Mouse (Mus musculus) midbrain, embryonic 11.5 days (tissue): ENCODE data around the gene Fam189a1. TPM values are rescaled to one million over a fixed set of nuclear protein-coding genes. Genes with fewer than 3 reads are reported as not detected.

Source experiments
- ATAC-seq: fragments of 200-750 bp; cut with Nextera tagmentation; 2 replicates; pipeline ENCODE4 v1.8.0; 2017; ENCODE audit warnings: moderate TSS enrichment, moderate library complexity; ENCODE audit not compliant: low FRiP score
- DNase-seq: peaks from one replicate; pipeline ENCODE4 v3.0.0; 2015; ENCODE audit warnings: low spot score; ENCODE audit errors: missing footprints
- H3K27ac ChIP-seq: fragments of 300-500 bp; sonication (generic); 2 replicates; pipeline ENCODE4 v1.5.1; 2014; ENCODE audit warnings: low read depth, low read length
- H3K27me3 ChIP-seq: fragments of 300-500 bp; sonication (generic); 2 replicates; pipeline ENCODE4 v1.6.1; 2014; ENCODE audit warnings: mild to moderate bottlenecking, low read length, moderate library complexity, mixed read lengths; ENCODE audit not compliant: control insufficient read depth, insufficient read depth
- H3K36me3 ChIP-seq: fragments of 300-500 bp; sonication (generic); 2 replicates; pipeline ENCODE4 v1.6.1; 2014; ENCODE audit warnings: mild to moderate bottlenecking, low read length, moderate library complexity, mixed read lengths; ENCODE audit not compliant: control insufficient read depth, insufficient read depth
- H3K4me1 ChIP-seq: fragments of 300-500 bp; sonication (generic); 2 replicates; pipeline ENCODE4 v1.6.1; 2014; ENCODE audit warnings: low read length; ENCODE audit not compliant: control insufficient read depth, insufficient read depth
- H3K4me2 ChIP-seq: fragments of 300-500 bp; sonication (generic); 2 replicates; pipeline ENCODE4 v1.6.1; 2014; ENCODE audit warnings: mild to moderate bottlenecking, moderate library complexity
- H3K4me3 ChIP-seq: fragments of 300-500 bp; sonication (generic); 2 replicates; pipeline ENCODE4 v1.5.1; 2014; ENCODE audit warnings: low read depth, low read length
- H3K9ac ChIP-seq: fragments of 300-500 bp; sonication (generic); 2 replicates; pipeline ENCODE4 v1.6.1; 2014; ENCODE audit warnings: low read length
- H3K9me3 ChIP-seq: fragments of 300-500 bp; sonication (generic); 2 replicates; pipeline ENCODE4 v1.6.1; 2016; ENCODE audit warnings: low read length; ENCODE audit not compliant: control insufficient read depth
- WGBS: fragments of 180-500 bp; shearing (Covaris S2); extraction: QIAGEN DNeasy Blood & Tissue Kit; methylation state at CpG from one replicate; pipeline ENCODE4 v1.1.7; 2014; 5-methylcytosine and 5-hydroxymethylcytosine counted together
- polyA plus RNA-seq: library from polyadenylated mRNA; unstranded; fragments of >200 nt; fragmentation: Nextera tagmentation; extraction: Ambion mirVana; gene quantifications from 2 replicates; pipeline ENCODE4 v1.2.1, GENCODE M21; 2014

Gene Fam189a1
- polyA plus RNA-seq, 1 experiment from 2014 or later, result 3.4 TPM

DNA sequence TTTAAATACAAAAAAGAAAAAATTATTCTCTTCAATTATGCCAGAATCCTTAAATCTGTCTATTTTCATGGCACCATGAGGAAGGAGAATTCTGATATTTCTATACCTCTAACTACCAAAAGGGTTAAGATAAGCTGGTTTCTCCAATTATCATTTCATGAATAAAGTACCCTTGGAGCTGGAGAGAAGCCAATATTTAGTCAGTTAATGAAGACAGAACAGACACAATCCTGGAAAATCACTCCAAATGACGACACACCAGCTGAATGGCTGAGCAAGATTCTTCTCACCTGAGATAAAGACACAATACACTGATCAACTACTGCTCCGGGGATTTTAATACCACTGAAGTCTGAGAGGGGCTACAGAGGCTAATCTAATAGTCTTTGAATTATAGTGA, 150.6 kb downstream of the Fam189a1 start:
- no peak overlapping the region for H3K27ac ChIP-seq
- no peak overlapping the region for H3K9ac ChIP-seq
- peaks cover 8% of the 10 kb centered on the region for H3K4me1 ChIP-seq
- no peaks in the 10 kb centered on the region for H3K9me3 ChIP-seq
- ATAC-seq (no peak), DNase-seq (no peak)
- no peak overlapping the region for H3K4me2 ChIP-seq
- H3K36me3 ChIP-seq, result no peaks in the 10 kb centered on the region
- no peak overlapping the region for H3K4me3 ChIP-seq
- WGBS, result 75% methylated on average over 2 of the region's 2 CpGs
- no peaks in the 10 kb centered on the region for H3K27me3 ChIP-seq

DNA sequence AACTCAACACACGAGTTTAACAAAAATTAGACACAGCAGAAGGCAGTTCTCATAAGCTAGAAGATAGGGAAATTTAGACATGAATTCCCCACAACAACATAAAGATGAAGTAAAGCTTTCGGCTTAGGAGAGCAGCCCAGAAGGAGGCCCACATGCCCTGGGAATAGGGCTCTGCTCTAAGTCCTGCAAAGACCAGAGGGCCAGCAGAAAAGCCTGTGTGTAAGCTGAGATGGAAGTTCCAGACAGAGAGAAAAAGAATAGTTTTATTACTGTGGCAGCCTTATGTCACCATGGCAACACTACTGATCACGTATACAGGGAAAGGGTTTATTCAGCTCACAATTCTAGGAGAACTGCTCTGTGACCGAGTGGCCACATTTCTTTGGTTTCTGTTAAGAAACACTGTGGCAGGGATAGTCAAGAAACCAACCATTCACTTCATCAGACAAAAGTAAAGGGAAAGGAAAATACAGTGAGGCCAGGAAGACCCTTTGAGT, 156.6 kb downstream of the Fam189a1 start:
- Histone ChIP-seq H3K27ac (no peak overlapping the region), H3K27me3 (no peaks in the 10 kb centered on the region), H3K4me3 (no peak overlapping the region), H3K9me3 (no peaks in the 10 kb centered on the region), H3K9ac (no peak overlapping the region), H3K4me2 (no peak overlapping the region), H3K36me3 (no peaks in the 10 kb centered on the region), H3K4me1 (no peaks in the 10 kb centered on the region; the same call in 1 of the 2 replicates)
- DNase-seq, result no peak
- no peak for ATAC-seq
- 61% methylated on average over 4 of the region's 4 CpGs for WGBS

DNA sequence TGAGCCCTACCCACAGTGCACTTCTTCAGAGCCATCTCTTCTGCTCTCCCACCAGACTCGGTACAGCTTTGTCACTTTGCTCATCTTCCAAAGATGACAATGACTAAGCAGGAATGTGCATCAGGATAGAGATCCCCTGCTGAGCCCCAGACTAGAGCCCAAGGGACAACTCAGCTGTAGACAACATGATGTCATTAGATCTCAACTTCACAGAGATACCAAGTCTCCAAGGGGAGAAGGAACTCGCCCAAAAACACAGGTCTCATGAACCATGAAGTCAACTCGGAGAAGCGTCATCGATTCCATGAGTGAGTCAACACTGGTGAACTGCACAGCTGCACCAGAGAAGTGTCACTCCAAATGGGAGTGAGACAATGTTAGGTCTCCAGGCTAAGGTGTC, 158.6 kb downstream of the Fam189a1 start:
- H3K36me3 ChIP-seq, result no peaks in the 10 kb centered on the region
- ATAC-seq (no peak), DNase-seq (no peak)
- H3K4me3 ChIP-seq, result no peak overlapping the region
- no peak overlapping the region for H3K4me2 ChIP-seq
- no peak overlapping the region for H3K9ac ChIP-seq
- no peaks in the 10 kb centered on the region for H3K27me3 ChIP-seq
- 88% methylated on average over 5 of the region's 5 CpGs for WGBS
- no peaks in the 10 kb centered on the region for H3K9me3 ChIP-seq
- no peaks in the 10 kb centered on the region; the same call in 1 of the 2 replicates for H3K4me1 ChIP-seq
- no peak overlapping the region for H3K27ac ChIP-seq

DNA sequence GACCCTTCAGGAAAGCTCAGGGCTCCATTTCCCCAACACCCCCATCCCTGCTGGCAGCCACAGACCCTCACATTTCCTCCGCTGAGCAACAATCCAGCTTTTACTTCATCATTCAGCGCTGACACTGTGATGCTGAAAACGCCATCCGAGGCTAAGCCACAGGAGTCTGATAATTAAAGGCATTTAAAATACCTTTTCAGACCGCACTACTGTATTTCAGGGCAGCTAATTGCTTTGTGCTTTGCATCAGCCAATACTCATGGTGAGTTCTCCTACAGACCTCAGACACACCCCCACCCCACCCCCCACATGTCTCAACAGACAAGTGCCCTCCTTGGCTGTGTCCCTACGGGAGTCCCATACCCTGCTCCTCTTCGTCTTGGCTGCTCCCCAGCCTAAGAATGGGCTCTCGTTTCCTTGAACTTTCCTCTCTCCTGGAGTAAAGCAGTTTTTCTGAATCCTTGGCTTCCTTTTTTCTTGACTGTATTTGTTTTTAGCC, 160.4 kb downstream of the Fam189a1 start:
- no peak overlapping the region for H3K9ac ChIP-seq
- no peak overlapping the region for H3K4me3 ChIP-seq
- H3K36me3 ChIP-seq, result no peaks in the 10 kb centered on the region
- H3K27ac ChIP-seq, result no peak overlapping the region
- ATAC-seq (no peak), DNase-seq (no peak)
- WGBS, result 62% methylated on average over 8 of the region's 8 CpGs
- H3K27me3 ChIP-seq, result no peaks in the 10 kb centered on the region
- no peaks in the 10 kb centered on the region for H3K9me3 ChIP-seq
- no peak overlapping the region for H3K4me2 ChIP-seq
- no peaks in the 10 kb centered on the region; the same call in 1 of the 2 replicates for H3K4me1 ChIP-seq

DNA sequence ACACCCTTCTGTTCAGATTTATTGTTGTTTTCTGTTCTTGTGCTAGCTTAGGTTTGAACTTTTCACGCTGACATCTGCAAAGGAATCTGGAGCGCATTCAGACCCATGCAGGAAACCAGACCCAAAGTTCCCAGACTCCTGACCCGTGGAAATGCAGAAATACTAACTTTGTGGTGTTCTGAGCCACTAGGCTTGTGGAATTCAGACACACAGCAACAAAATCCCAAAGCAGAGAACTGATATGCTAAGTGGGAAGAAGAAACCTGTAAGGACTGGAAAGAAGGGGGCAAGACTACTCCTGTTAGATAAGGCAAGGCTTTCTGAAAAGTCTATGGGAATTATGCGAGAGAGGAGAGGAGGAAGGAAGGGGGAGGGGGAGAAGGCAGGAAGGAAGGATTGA, 167.0 kb downstream of the Fam189a1 start:
- Histone ChIP-seq H3K4me3 (no peak overlapping the region), H3K27me3 (no peaks in the 10 kb centered on the region), H3K9me3 (no peaks in the 10 kb centered on the region), H3K36me3 (no peaks in the 10 kb centered on the region), H3K9ac (no peak overlapping the region), H3K4me1 (no peaks in the 10 kb centered on the region), H3K27ac (no peak overlapping the region), H3K4me2 (no peak overlapping the region)
- 83% methylated on average over 4 of the region's 4 CpGs for WGBS
- DNase-seq (no peak), ATAC-seq (no peak)

DNA sequence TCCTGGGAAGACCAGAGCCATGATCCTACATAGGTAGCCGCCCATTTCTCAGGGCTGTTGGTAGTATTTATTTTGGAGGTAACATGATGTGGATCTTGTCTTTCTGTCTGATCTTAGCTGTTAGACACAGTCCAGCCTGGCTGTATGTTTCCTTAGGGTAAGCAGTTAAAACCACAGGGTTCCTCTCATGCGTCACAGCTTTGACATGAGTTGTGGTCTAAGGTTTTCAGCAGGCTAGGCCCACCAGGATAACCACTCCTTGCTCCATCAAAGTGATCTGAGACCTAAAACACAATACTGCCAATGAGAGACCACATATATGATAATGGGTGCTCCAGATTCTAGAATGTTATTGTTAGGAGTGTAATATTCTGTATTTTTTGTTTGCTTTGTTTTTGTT, 168.4 kb downstream of the Fam189a1 start:
- H3K9me3 ChIP-seq, result no peaks in the 10 kb centered on the region
- H3K27ac ChIP-seq, result no peak overlapping the region
- 92% methylated on average over 2 of the region's 2 CpGs for WGBS
- H3K9ac ChIP-seq, result no peak overlapping the region
- no peaks in the 10 kb centered on the region for H3K27me3 ChIP-seq
- DNase-seq (no peak), ATAC-seq (no peak)
- H3K4me2 ChIP-seq, result no peak overlapping the region
- no peaks in the 10 kb centered on the region for H3K4me1 ChIP-seq
- no peaks in the 10 kb centered on the region for H3K36me3 ChIP-seq
- H3K4me3 ChIP-seq, result no peak overlapping the region

DNA sequence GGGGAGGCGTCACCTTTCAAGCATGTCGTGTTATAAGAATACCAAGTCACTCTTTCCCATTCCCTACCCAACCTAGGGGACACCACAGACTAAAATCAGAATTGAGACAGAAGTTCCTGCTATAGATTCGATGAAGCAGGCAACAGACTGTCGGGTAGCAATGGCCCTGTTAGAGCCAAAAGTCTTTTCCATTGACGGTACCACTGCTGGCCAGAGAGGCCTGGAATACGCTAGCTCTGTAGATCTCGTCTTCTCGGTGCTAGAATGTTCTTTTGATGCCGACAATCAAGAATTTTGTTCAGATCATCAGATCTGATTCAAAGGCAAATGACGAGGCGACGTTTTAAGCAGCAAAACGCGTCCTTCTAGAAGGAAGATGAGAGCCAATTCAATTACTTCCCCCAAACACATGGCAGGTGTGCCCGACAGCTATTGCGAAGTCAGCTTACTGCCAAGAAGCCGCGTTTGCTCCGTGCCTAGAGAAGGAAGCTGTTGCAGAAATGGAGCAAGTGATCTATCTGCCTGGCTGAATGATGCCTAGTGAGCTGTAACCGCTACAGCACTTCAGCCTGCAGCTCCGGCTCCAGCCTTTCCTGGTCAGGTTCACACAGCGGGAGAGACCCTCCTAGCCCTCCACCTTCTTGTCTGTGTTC, 171.8 kb downstream of the Fam189a1 start:
- no peak overlapping the region for H3K4me2 ChIP-seq
- no peak overlapping the region for H3K27ac ChIP-seq
- no peaks in the 10 kb centered on the region for H3K27me3 ChIP-seq
- H3K9ac ChIP-seq, result no peak overlapping the region
- H3K4me1 ChIP-seq, result no peaks in the 10 kb centered on the region
- no peaks in the 10 kb centered on the region for H3K36me3 ChIP-seq
- WGBS, result 90% methylated on average over 22 of the region's 22 CpGs
- ATAC-seq, result no peak
- H3K9me3 ChIP-seq, result no peaks in the 10 kb centered on the region
- H3K4me3 ChIP-seq, result no peak overlapping the region
- DNase-seq, result no peak

DNA sequence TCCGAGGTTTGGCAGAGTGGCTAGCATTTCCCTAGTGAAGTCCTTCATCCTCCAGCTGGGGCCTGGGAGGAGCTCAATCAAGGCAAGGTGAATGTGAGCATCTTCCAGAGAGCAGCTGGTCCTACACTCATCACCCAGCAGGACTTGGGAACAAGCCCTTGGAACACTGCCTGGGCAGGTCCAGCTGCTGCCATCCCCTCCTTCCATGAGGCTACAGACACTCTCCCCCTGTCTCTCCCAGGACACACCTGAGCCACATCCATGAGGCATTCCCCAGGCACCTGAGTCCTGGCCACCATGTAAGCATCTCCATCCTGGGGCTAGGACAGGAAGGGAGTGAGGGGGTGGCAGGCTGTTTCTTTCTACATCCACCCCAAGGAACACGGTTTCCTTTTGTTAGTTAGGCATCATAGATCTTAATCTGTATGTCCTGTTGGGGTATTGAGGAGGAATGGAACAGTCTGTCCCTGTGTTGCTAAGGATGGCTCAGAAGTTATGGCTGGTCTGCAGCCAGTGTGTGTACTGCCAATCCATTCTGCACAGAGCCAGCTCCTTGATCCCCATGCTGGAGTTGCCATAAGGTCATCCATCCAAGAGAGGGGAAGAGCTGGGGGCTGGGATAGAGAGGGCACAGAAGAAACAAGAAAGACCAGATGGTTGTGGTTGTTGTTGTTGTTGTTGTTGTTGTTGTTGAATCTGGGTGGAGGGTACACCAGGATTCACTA, 174.7 kb downstream of the Fam189a1 start:
- Histone ChIP-seq H3K27ac (no peak overlapping the region), H3K36me3 (no peaks in the 10 kb centered on the region), H3K4me3 (no peak overlapping the region), H3K4me2 (no peak overlapping the region), H3K4me1 (no peaks in the 10 kb centered on the region), H3K9me3 (no peaks in the 10 kb centered on the region), H3K27me3 (no peaks in the 10 kb centered on the region), H3K9ac (no peak overlapping the region)
- 74% methylated on average over 2 of the region's 2 CpGs for WGBS
- DNase-seq (no peak), ATAC-seq (no peak)

DNA sequence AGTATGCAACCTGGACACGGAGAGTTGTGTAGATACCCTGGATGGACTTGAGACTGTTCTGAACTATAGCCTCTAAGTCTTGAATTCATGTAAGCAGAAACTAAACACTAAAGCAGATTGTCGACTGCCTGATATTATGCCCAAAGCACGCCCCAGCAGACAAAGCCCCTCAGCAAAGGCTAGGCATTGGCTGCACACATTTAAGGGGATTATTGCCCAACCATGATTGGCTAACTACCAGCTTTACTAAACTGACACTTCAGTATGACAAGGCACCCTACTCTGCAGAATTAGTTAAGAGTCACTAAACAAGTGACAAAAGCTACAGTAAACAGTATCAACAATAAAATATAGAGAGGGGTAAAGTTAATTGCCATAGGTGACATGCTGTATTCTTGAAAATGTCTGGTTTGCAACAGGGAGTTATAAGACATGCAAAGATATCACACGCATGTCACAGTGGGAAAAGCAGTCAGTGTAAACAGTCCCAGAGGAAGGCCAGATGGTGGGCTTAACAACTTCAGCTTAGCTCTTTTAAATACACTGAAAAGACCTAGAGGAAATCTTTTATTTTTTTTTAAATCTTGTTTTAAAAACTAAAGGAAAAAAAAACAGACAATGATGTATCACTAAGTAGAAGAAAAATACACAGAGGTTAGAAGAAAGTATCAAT, 182.6 kb downstream of the Fam189a1 start:
- no peak overlapping the region for H3K4me2 ChIP-seq
- no peak overlapping the region for H3K4me3 ChIP-seq
- H3K9me3 ChIP-seq, result no peaks in the 10 kb centered on the region
- DNase-seq (no peak), ATAC-seq (no peak)
- WGBS, result 64% methylated on average over 4 of the region's 4 CpGs
- H3K36me3 ChIP-seq, result no peaks in the 10 kb centered on the region
- no peaks in the 10 kb centered on the region for H3K27me3 ChIP-seq
- no peak overlapping the region for H3K27ac ChIP-seq
- no peaks in the 10 kb centered on the region for H3K4me1 ChIP-seq
- H3K9ac ChIP-seq, result no peak overlapping the region
